Mouse (Mus musculus): ENCODE results near the gene Sugct.

GRCm38 (mm10) chr13:17432139-17432916, 263.0 kb downstream of the Sugct start:
- TF ChIP-seq POLR2A (IDR thresholded peaks at IDR 0.05; ENCODE audit: borderline replicate concordance, extremely low read depth, low read depth, low read length) (no peak), CTCF (IDR thresholded peaks at IDR 0.05; ENCODE audit: insufficient read depth, low read length) (peak; percentile 25; the same call in 1 of the 2 replicates)

All from lung, adult 2 months (tissue).